Mouse (Mus musculus): ENCODE results near the gene Arhgap1.

- no peak for TF ChIP-seq POLR2A (IDR thresholded peaks at IDR 0.05; ENCODE audit: control insufficient read depth, extremely low read depth, insufficient read depth, low read length, poor library complexity)
- TF ChIP-seq CTCF (IDR thresholded peaks at IDR 0.05; ENCODE audit: borderline replicate concordance, control insufficient read depth, extremely low read depth, insufficient read depth, low read length, poor library complexity): no peak
Observed at GRCm38 (mm10) chr2:91627486-91627885, 22.2 kb upstream of the Arhgap1 start.
